Mouse (Mus musculus) thymus, adult 2 months (tissue): ENCODE measurements around the gene Lefty1.

ENCODE experiments used
- CTCF ChIP-seq: fragments of 200-500 bp; IDR thresholded peaks from 2 replicates; pipeline ENCODE4 v1.5.1; 2012; ENCODE audit warnings: mild to moderate bottlenecking, control low read depth, low read length, moderate library complexity, borderline replicate concordance; ENCODE audit not compliant: control insufficient read depth, poor library complexity, insufficient read depth; ENCODE audit errors: extremely low read depth
- POLR2A ChIP-seq: fragments of 200-500 bp; IDR thresholded peaks from 2 replicates; pipeline ENCODE4 v1.6.1; 2012; ENCODE audit warnings: mild to moderate bottlenecking, low read length, control low read depth, moderate library complexity; ENCODE audit not compliant: control insufficient read depth, poor library complexity, insufficient read depth; ENCODE audit errors: extremely low read depth

DNA sequence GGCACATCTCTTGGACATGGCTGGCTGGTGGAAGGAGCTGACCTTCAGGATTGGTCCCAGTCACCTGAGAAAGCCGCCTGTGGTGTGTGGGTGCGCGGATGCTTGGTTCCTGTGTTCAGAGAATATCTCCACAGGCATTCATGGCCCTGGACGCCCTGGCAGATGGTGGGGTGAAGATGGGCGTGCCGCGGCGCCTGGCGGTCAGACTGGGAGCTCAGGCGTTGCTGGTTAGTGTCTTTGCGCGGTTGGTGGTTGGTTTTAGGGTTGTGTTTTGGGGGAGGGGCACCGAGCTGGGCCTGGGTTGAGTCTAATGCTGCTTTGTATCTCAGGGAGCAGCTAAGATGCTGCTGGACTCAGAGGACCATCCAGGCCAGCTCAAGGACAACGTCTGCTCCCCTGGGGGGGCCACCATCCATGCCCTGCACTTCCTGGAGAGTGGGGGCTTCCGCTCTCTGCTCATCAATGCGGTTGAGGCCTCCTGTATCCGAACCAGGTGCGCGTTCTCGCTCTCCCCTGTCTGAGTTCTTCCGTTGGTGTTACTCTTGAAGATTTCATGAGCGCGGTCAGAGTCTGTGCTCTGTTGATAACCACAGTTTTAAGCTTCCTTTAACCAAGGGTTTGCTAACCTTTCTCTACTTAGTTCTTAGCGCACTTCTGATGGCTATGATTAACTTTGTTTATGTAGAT is 28.2 kb upstream of the Lefty1 start:
- no peak for TF ChIP-seq POLR2A
- TF ChIP-seq CTCF = no peak
